Mouse (Mus musculus) Patski (cell line): ENCODE results near the gene Snrk. TPM values are rescaled to one million over a fixed set of nuclear protein-coding genes. Genes with fewer than 3 reads are reported as not detected.

ENCODE experiments used
- ATAC-seq: fragments of 100-300 bp; one replicate; pipeline ENCODE4 v1.8.0; 2021
- CTCF ChIA-PET: fragments of 350-600 bp; sonication (Branson Sonifier 250); formaldehyde crosslinking; loops from one replicate; lab custom pipeline; 2022; ENCODE audit warnings: inconsistent platforms; lab: Charles Lee
- POLR2A ChIA-PET: fragments of 350-600 bp; sonication (Branson Sonifier 250); formaldehyde crosslinking; loops from one replicate; lab custom pipeline; 2022; ENCODE audit warnings: antibody characterized with exemption, inconsistent platforms; lab: Charles Lee
- DNase-seq: peaks from one replicate; pipeline ENCODE4 v3.0.0-alpha.2; 2011; ENCODE audit warnings: low read depth, low spot score
- H3K27me3 ChIP-seq: fragments of 371-371 bp; one replicate; pipeline ENCODE4 v1.5.1; 2021
- CTCF ChIP-seq: fragments of 100-300 bp; IDR thresholded peaks from one replicate; pipeline ENCODE4 v1.5.1; 2021
- in situ Hi-C: fragments of 300-500 bp; cut with MboI; formaldehyde crosslinking; loops from 3 replicates; pipeline ENCODE4 v1.11.1; 2018; ENCODE audit warnings: low pct_unique_long_range_greater_than_20kb, mixed read lengths
- polyA plus RNA-seq: library from polyadenylated mRNA; unstranded; gene quantifications from one replicate; pipeline ENCODE4 v1.2.3, GENCODE M21; 2021

Snrk gene
- polyA plus RNA-seq, 1 experiment from 2014 or later, result 28.1 TPM

GRCm38 (mm10) chr9:122193361-122193760 is 76.3 kb downstream of the Snrk start:
- ATAC-seq (no peak), DNase-seq (no peak)
- ChIA-PET CTCF (interaction anchor here (1.7 kb wide), 1 partner anchor 10 kb away, joined by 3 read pairs; no protein-coding TSS in a partner anchor), POLR2A (no interaction called here)
- TF ChIP-seq CTCF, result no peak
- no peaks in the 10 kb centered on the region for H3K27me3 ChIP-seq
- in situ Hi-C loops, result no loop called here

GRCm38 (mm10) chr9:122193823-122194222 is 76.8 kb downstream of the Snrk start:
- in situ Hi-C loops, result no loop called here
- H3K27me3 ChIP-seq, result no peaks in the 10 kb centered on the region
- ChIA-PET POLR2A (no interaction called here), CTCF (no interaction called here)
- TF ChIP-seq CTCF, result no peak
- ATAC-seq, result no peak
- no peak for DNase-seq

- no peaks in the 10 kb centered on the region for H3K27me3 ChIP-seq
- no peak for DNase-seq
- ChIA-PET POLR2A (no interaction called here), CTCF (interaction anchor here (3.0 kb wide), 1 partner anchor 10 kb away, joined by 10 read pairs; no protein-coding TSS in a partner anchor)
- no peak for TF ChIP-seq CTCF
- no peak for ATAC-seq
- in situ Hi-C loops, result no loop called here
Observed at GRCm38 (mm10) chr9:122195042-122195682, 78.1 kb downstream of the Snrk start.

GRCm38 (mm10) chr9:122197021-122197420 is 80.0 kb downstream of the Snrk start:
- H3K27me3 ChIP-seq, result no peaks in the 10 kb centered on the region
- in situ Hi-C loops, result no loop called here
- TF ChIP-seq CTCF, result no peak
- no peak for DNase-seq
- CTCF ChIA-PET, result interaction anchor here (0.9 to 3.0 kb wide), 2 partner anchors 12 to 53 kb away, joined by 3 to 10 read pairs; no protein-coding TSS in a partner anchor
- POLR2A ChIA-PET, result no interaction called here
- no peak for ATAC-seq

- ChIA-PET CTCF (interaction anchor here (0.8 to 2.0 kb wide), 8 partner anchors 8 to 184 kb away, joined by 3 to 5 read pairs (median 3); no protein-coding TSS in a partner anchor), POLR2A (no interaction called here)
Observed at GRCm38 (mm10) chr9:122198621-122199020, 81.6 kb downstream of the Snrk start.

GRCm38 (mm10) chr9:122199253-122199652 is 82.2 kb downstream of the Snrk start:
- no peaks in the 10 kb centered on the region for H3K27me3 ChIP-seq
- CTCF ChIA-PET, result interaction anchor here (0.8 to 2.0 kb wide), 9 partner anchors 8 to 185 kb away, joined by 3 to 5 read pairs (median 3); no protein-coding TSS in a partner anchor
- ATAC-seq, result no peak
- POLR2A ChIA-PET, result no interaction called here
- peak; percentile 58 for TF ChIP-seq CTCF
- DNase-seq, result no peak
- in situ Hi-C loops, result no loop called here

More at GRCm38 (mm10) chr9:122198621-122199020, 81.6 kb downstream of the Snrk start:
- DNase-seq (no peak), ATAC-seq (no peak)
- H3K27me3 ChIP-seq, result no peaks in the 10 kb centered on the region
- no peak for TF ChIP-seq CTCF
- in situ Hi-C loops, result no loop called here

- CTCF ChIA-PET, result interaction anchor here (1.1 kb wide), 1 partner anchor 19 kb away, joined by 3 read pairs; no protein-coding TSS in a partner anchor
Observed at GRCm38 (mm10) chr9:122204508-122204907, 87.4 kb downstream of the Snrk start.

GRCm38 (mm10) chr9:122205543-122206200 is 88.6 kb downstream of the Snrk start:
- ChIA-PET CTCF (interaction anchor here (1.1 to 1.3 kb wide), 2 partner anchors 16 to 20 kb away, joined by 3 read pairs; no protein-coding TSS in a partner anchor), POLR2A (no interaction called here)
- DNase-seq, result no peak
- H3K27me3 ChIP-seq, result no peaks in the 10 kb centered on the region
- ATAC-seq, result no peak
- in situ Hi-C loops, result no loop called here
- no peak for TF ChIP-seq CTCF

More at GRCm38 (mm10) chr9:122204508-122204907, 87.4 kb downstream of the Snrk start:
- no peak for ATAC-seq
- peak; percentile 64 for TF ChIP-seq CTCF
- POLR2A ChIA-PET, result no interaction called here
- in situ Hi-C loops, result no loop called here
- no peaks in the 10 kb centered on the region for H3K27me3 ChIP-seq
- DNase-seq, result no peak

- ChIA-PET POLR2A (no interaction called here), CTCF (no interaction called here)
- DNase-seq (no peak), ATAC-seq (no peak)
- H3K27me3 ChIP-seq, result no peaks in the 10 kb centered on the region
- TF ChIP-seq CTCF, result no peak
- in situ Hi-C loops, result no loop called here
Observed at GRCm38 (mm10) chr9:122208311-122208710, 91.2 kb downstream of the Snrk start.

- in situ Hi-C loops, result no loop called here
- no peaks in the 10 kb centered on the region for H3K27me3 ChIP-seq
- DNase-seq (no peak), ATAC-seq (no peak)
- no peak for TF ChIP-seq CTCF
- ChIA-PET CTCF (interaction anchor here (0.7 to 1.5 kb wide), 3 partner anchors 10 to 200 kb away, joined by 3 to 4 read pairs (median 4); no protein-coding TSS in a partner anchor), POLR2A (no interaction called here)
Observed at GRCm38 (mm10) chr9:122215118-122215517, 98.1 kb downstream of the Snrk start.
